Mouse (Mus musculus): ENCODE measurements around the gene Gtdc1.

DNA sequence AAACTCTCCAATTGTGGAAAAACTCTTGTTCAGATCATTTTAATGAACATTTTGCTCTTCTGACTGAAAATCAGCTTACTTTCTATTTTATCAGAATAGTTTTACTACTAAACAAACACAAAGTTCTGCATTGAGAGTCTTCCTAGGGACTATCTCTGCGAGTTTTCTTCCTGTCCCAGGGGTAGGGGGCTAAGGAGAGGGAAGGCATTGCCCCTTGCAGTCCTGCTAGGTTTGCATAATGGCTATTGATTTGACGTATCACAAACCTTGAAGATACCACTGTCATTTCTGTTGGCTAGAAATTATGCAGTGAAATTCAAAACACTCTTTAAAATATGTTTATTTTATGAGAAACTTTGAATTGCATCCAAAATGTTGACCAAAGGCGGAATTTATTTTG is 355.6 kb downstream of the Gtdc1 start:
- TF ChIP-seq CTCF (IDR thresholded peaks at IDR 0.05; ENCODE audit: extremely low read depth, insufficient read depth, low read length) (no peak), POLR2A (IDR thresholded peaks at IDR 0.05; ENCODE audit: extremely low read depth, insufficient read depth, low read length) (no peak)

Measured in cortical plate, adult 2 months (tissue).